Mouse (Mus musculus) liver, adult 2 months (tissue): ENCODE data around the gene Prpf8. TPM values are rescaled to one million over a fixed set of nuclear protein-coding genes. Genes with fewer than 3 reads are reported as not detected.

Experiments
- DNase-seq: peaks from one replicate; pipeline ENCODE4 v3.0.0-alpha.2; 2011; ENCODE audit warnings: low read depth, low spot score; ENCODE audit errors: extremely low read depth
- H3K27ac ChIP-seq: fragments of 200-500 bp; replicated peaks from 2 replicates; pipeline ENCODE4 v1.5.1; 2012; ENCODE audit warnings: low read depth, mild to moderate bottlenecking, control low read depth, inconsistent platforms, low read length; ENCODE audit not compliant: insufficient read depth
- H3K27me3 ChIP-seq: fragments of 200-500 bp; 2 replicates; pipeline ENCODE4 v1.6.1; 2012; ENCODE audit warnings: mild to moderate bottlenecking, moderate library complexity, low read length, inconsistent platforms; ENCODE audit not compliant: control insufficient read depth, insufficient read depth
- H3K36me3 ChIP-seq: fragments of 200-500 bp; 2 replicates; pipeline ENCODE4 v1.6.1; 2012; ENCODE audit warnings: low read length, inconsistent platforms; ENCODE audit not compliant: control insufficient read depth, insufficient read depth
- H3K4me1 ChIP-seq: fragments of 200-500 bp; 2 replicates; pipeline ENCODE4 v1.6.1; 2011; ENCODE audit warnings: low read length; ENCODE audit not compliant: control insufficient read depth, insufficient read depth
- H3K4me3 ChIP-seq: fragments of 200-500 bp; 2 replicates; pipeline ENCODE4 v1.5.1; 2011; ENCODE audit warnings: low read depth, mild to moderate bottlenecking, control low read depth, low read length, moderate library complexity; ENCODE audit not compliant: insufficient read depth
- H3K79me2 ChIP-seq: fragments of 200-500 bp; 2 replicates; pipeline ENCODE4 v1.6.1; 2012; ENCODE audit warnings: inconsistent platforms, mild to moderate bottlenecking, low read length, moderate library complexity; ENCODE audit not compliant: control insufficient read depth, insufficient read depth
- H3K9ac ChIP-seq: fragments of 200-500 bp; 2 replicates; pipeline ENCODE4 v1.6.1; 2012; ENCODE audit warnings: low read depth, mild to moderate bottlenecking, control low read depth, inconsistent platforms, low read length
- CTCF ChIP-seq: fragments of 200-500 bp; IDR thresholded peaks from 2 replicates; pipeline ENCODE4 v1.5.1; 2011; ENCODE audit warnings: low read depth, low read length, control low read depth
- POLR2A ChIP-seq: fragments of 200-500 bp; IDR thresholded peaks from 2 replicates; pipeline ENCODE4 v1.6.1; 2011; ENCODE audit warnings: low read length, control low read depth; ENCODE audit not compliant: insufficient read depth; ENCODE audit errors: extremely low read depth
- WGBS: fragments of 180-500 bp; shearing (Covaris S2); methylation state at CpG from one replicate; pipeline ENCODE4 v1.1.7; 2018; 5-methylcytosine and 5-hydroxymethylcytosine counted together
- polyA plus RNA-seq: library from polyadenylated mRNA; depleted of rRNA; stranded (reverse); fragments of >200 nt; gene quantifications from 2 replicates; pipeline ENCODE4 v1.2.3, GENCODE M21; 2012
- total RNA-seq: library from RNA; depleted of rRNA; stranded (reverse); fragments of >200 nt; gene quantifications from 2 replicates; pipeline ENCODE4 v1.2.3, GENCODE M21; 2014

Prpf8 gene
- total and polyA plus RNA-seq, 2 experiments, result 63.3 to 72.8 TPM

DNA sequence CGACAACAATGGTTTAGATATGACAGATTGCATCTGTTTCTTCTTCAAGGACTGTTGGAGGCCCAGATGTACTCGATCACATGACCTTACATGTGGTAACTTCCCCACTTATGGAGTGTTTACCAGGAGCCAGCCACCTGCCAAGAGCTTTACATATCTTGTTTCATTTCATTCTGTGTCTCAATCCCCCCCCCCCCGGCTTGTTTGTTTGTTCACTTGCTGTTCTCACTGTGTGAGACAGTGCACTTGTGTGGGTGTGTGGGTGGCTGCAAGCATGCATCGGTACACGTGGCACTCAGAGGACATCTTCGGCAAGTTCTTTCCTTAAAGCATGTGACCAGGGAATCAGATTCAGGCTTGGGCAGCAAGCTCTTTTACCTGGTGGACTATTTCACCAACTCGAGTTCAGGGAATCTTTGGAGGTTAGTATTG, 30.2 kb upstream of the Prpf8 start:
- H3K79me2 ChIP-seq, result peaks cover 29% of the 10 kb centered on the region
- H3K9ac ChIP-seq, result no peak overlapping the region
- H3K4me3 ChIP-seq, result no peak overlapping the region
- 40% methylated on average over 7 of the region's 7 CpGs for WGBS
- H3K27me3 ChIP-seq, result no peaks in the 10 kb centered on the region
- no peak for DNase-seq
- H3K27ac ChIP-seq, result no peak overlapping the region
- peaks cover 49% of the 10 kb centered on the region for H3K4me1 ChIP-seq
- TF ChIP-seq CTCF (no peak), POLR2A (no peak)
- H3K36me3 ChIP-seq, result no peaks in the 10 kb centered on the region

DNA sequence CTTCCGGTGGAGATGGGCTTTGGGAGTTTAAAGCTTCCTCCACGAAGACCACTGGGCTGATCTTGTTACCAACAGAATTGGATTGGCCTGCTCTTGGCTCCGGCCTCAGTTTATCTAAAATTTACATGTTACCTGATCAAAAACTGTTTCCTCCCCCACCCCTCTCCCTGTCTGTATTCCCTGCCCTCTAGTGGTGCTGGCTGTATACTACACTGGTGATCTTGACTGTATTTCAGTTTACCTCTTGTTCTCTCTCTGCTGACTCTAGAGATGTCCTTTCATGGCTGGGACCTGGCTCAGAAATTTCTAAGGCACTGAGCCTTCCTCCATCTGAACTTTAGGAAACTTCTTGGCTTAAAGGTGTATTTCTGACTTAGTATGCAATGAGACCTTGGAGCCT, 28.4 kb upstream of the Prpf8 start:
- Histone ChIP-seq H3K27me3 (no peaks in the 10 kb centered on the region), H3K4me1 (peaks cover 35% of the 10 kb centered on the region), H3K4me3 (no peak overlapping the region), H3K27ac (peak overlapping the region; percentile 99), H3K9ac (no peak overlapping the region), H3K36me3 (peaks cover under 1% of the 10 kb centered on the region; the same call in 1 of the 2 replicates), H3K79me2 (peaks cover 13% of the 10 kb centered on the region)
- WGBS, result 5% methylated on average over 3 of the region's 3 CpGs
- DNase-seq, result peak; percentile 73
- TF ChIP-seq CTCF (peak; percentile 60), POLR2A (no peak)

DNA sequence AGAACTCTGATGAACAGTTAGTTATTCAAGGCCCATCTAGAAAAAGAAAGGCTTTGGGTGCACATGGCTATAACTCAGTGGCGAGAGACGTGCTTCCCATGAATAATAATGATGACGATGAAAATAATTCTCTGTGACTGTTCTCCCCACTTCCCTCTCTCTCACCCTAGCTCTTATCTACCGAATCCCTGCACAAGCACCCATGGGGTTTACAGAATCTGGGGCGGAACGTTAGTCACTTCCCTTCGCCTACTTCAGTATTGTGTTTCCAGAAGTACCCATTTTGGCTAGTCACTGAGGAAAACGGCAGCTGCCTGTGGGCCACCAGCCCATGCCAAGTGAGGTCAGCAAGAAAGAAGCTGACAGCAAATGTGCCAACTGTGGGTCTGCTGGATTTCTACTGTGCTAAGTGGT, 28.0 kb upstream of the Prpf8 start:
- no peaks in the 10 kb centered on the region for H3K27me3 ChIP-seq
- DNase-seq, result no peak
- 35% methylated on average over 8 of the region's 8 CpGs for WGBS
- peaks cover 11% of the 10 kb centered on the region; the same call in 1 of the 2 replicates for H3K79me2 ChIP-seq
- no peak overlapping the region for H3K4me3 ChIP-seq
- TF ChIP-seq CTCF (no peak), POLR2A (no peak)
- H3K9ac ChIP-seq, result peak overlapping the region; percentile 25; the same call in 1 of the 2 replicates
- H3K4me1 ChIP-seq, result peaks cover 34% of the 10 kb centered on the region
- H3K27ac ChIP-seq, result peak overlapping the region; percentile 99
- peaks cover 5% of the 10 kb centered on the region; the same call in 1 of the 2 replicates for H3K36me3 ChIP-seq

DNA sequence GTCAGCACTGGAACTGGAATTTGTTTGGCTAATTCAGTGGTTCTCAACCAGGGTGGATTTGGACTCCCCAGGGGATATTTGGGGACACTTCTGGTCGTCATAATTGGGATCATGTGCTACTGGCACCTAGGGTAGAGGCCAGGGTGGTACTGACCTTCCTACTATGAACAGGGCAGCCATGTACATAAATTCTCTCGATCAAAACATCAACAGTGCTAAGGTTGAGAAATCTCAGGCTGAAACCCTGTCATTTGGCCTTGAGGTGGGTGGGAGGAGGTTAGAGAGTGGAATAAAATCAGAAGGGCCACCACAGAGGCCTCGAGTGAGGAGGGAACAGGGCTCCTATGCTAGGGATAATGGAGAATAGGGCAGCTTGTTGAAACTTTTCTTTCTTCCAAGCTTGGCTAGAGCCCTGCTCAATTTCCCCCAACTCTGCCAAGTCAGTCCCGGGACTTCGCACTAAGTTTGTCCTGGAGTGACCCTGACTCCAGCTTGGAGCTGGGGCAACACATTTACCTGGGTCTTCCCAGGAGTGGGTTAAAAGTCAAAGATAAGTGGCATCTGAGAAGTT, 27.4 kb upstream of the Prpf8 start:
- Histone ChIP-seq H3K4me3 (no peak overlapping the region), H3K4me1 (peaks cover 35% of the 10 kb centered on the region), H3K27me3 (no peaks in the 10 kb centered on the region), H3K79me2 (peaks cover 6% of the 10 kb centered on the region; the same call in 1 of the 2 replicates), H3K27ac (peak overlapping the region; percentile 99), H3K36me3 (peaks cover 7% of the 10 kb centered on the region; the same call in 1 of the 2 replicates), H3K9ac (peak overlapping the region; percentile 28)
- DNase-seq, result peak; percentile 91
- 7% methylated on average over 5 of the region's 5 CpGs for WGBS
- TF ChIP-seq CTCF (no peak), POLR2A (0 out of 2 replicates have a peak, but pooled peaks have one; percentile 38)

DNA sequence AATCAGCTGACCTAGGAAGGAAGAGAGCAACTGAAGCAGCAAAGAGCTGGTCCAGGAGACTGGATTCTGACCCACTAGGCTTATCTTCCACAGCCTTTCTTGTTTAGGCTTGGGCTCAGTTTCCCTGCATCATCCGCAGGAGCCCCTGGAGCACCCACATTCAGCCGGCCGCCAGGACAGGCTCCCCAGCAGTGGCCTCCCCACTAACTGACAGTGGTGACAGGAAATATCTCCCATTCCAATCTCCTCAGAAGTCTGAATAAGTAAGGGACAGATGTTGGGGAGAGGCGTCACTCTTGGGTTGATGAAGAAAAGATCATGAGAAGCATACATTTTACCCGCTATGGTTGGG, 26.9 kb upstream of the Prpf8 start:
- peaks cover 4% of the 10 kb centered on the region; the same call in 1 of the 2 replicates for H3K79me2 ChIP-seq
- H3K27me3 ChIP-seq, result no peaks in the 10 kb centered on the region
- peak overlapping the region; percentile 28 for H3K9ac ChIP-seq
- peak overlapping the region; percentile 99 for H3K27ac ChIP-seq
- peak overlapping the region; percentile 25; the same call in 1 of the 2 replicates for H3K4me3 ChIP-seq
- DNase-seq, result no peak
- WGBS, result 20% methylated on average over 5 of the region's 5 CpGs
- peaks cover 11% of the 10 kb centered on the region for H3K36me3 ChIP-seq
- peaks cover 38% of the 10 kb centered on the region for H3K4me1 ChIP-seq
- TF ChIP-seq POLR2A (no peak), CTCF (no peak)

DNA sequence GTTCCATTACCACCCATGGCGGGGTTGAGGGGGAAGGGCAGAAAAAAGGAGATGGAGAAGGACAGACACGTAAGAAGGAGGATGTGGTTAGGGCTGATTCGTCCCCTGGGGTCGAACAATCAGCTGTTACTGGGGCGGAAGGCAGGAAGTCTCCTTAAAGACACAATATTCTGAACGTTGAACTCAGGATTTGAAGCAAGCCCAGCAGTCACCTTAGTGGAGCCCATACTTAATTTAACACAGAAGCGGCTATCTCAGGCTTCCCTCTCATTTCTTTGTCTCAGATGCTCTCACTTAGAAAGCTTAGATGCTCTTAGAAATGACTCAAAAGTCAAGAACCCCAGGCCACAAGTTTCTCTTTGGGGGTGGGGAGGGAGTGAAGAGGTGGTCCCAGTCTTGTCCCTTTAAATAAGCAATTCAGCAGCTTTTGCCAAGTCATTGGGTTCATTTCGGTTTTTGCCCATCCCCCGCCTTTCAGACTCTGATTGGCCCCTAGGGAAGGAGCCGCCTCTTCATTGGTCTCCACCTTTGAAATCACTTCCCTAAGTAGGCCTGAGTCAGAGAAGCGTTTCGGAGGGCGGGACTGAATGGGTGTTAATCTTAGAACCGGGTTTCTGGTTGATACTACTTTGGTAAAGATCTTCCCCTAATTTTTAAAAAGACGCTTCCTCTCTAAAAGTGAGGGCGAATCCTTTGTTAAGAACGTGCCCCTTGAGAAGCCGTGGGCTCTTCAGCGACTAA, 26.3 kb upstream of the Prpf8 start:
- Histone ChIP-seq H3K27me3 (no peaks in the 10 kb centered on the region), H3K27ac (peak overlapping the region; percentile 99), H3K36me3 (peaks cover 17% of the 10 kb centered on the region), H3K4me1 (peaks cover 37% of the 10 kb centered on the region), H3K79me2 (peaks cover 4% of the 10 kb centered on the region; the same call in 1 of the 2 replicates), H3K4me3 (peak overlapping the region; percentile 43), H3K9ac (peak overlapping the region; percentile 79)
- WGBS, result 5% methylated on average over 19 of the region's 19 CpGs
- TF ChIP-seq CTCF (no peak), POLR2A (0 out of 2 replicates have a peak, but pooled peaks have one; percentile 32)
- peak; percentile 95 for DNase-seq
